Mouse (Mus musculus) gastrocnemius, postnatal 14 days (tissue): ENCODE measurements around the gene Zic5. TPM values are rescaled to one million over a fixed set of nuclear protein-coding genes. Genes with fewer than 3 reads are reported as not detected.

ENCODE experiments used
- DNase-seq: peaks from one replicate; pipeline ENCODE4 v3.0.0; 2021; ENCODE audit warnings: mixed read lengths
- intact Hi-C: fragments of 180-260 bp; cut with DNase I; formaldehyde crosslinking; loops from one replicate; pipeline ENCODE4 v1.15.1; 2025; ENCODE audit warnings: low total_unique reads
- long read RNA-seq, 2 experiments: library from polyadenylated mRNA; stranded (forward); transcript quantifications; one replicate each; pipeline ENCODE4 v2.0.0; 2021
- total RNA-seq, 2 experiments: library from RNA; stranded (reverse); gene quantifications; 2 replicates each; pipeline ENCODE4 v1.2.3; 2021

Gene Zic5
- not detected for total RNA-seq
- long read RNA-seq, experiment 1 = 0 reads
- long read RNA-seq, experiment 2 = 0 reads

DNA sequence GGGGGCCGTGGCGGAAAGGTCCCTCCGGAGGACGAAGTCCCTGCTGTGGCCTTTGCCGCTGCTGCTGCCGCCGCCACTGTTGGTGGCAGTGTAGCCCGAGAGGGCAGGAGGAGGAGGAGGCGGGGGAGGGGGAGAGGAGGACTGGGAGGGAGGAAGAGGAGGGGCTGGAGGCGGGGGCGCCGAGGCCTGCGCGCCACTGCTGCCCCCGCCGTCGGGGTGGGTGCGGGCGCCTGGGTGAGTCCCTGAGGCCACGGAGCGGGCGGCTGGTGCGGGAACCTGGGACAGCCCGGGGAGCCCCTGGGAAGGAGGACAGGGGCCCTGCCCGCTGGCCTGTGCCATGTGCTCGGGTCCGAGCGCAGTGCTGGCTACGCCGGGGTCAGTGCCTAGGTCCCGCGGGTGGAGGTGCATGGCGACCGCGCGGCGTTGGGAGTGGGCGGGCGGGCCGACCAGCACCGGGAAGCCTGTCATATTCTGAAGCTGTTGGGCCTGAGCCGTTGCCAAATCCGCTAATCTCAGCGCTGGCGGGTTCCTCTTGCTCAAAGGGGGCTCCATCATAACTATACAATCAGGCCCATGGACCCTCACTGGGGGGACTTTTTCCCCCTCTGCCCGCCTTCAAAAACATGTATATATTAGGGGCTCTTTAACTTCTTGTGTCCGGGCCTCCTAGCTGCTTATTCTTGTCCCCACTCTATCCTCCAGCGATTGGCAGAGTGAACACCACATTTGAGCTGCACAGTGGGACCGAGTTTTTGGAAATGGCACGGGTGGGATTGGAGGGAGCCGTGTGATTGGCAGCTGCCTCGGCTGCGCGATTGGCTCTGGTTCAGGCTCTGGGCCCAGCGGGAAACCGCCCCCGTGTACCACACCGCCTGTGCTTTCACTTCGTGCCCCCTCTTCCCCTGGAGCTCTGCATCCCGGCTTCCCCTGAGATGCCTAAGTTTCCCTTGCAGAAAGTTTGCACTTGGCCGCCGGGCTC is at the start of gene Zic5:
Gene Zic5, minus strand, starts transcription at position 915 of the 979 bp plus-strand sequence.
- no peak for DNase-seq
- intact Hi-C loops = no loop called here

DNA sequence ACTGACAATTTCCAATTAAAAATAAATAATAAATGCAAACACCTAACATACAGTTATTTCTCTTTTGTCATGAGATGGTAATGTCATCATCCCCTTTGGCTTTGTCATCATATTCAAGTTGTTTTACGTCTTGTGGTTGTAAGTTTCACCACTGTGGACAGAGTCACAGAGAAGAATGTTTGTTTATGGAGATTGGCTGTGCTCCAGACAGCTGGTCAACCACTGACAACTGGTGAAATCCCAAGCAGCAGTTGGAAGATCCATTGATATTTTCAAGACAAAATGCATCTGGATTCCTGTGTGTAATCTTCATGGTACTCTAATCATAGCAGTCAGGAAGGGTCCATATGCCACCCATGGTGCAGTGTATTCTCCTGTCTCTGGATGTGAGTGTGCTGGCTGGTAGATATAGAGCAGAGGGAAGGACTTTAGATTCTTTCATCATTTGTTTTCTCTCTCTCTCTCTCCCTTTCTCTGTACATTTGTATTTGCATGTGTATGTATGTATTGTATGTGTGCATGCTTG is 48.1 kb upstream of the Zic5 start:
- DNase-seq = no peak
- intact Hi-C loops = loop anchor here (5.0 kb wide), 1 partner anchor 359 kb away; no protein-coding TSS in a partner anchor

DNA sequence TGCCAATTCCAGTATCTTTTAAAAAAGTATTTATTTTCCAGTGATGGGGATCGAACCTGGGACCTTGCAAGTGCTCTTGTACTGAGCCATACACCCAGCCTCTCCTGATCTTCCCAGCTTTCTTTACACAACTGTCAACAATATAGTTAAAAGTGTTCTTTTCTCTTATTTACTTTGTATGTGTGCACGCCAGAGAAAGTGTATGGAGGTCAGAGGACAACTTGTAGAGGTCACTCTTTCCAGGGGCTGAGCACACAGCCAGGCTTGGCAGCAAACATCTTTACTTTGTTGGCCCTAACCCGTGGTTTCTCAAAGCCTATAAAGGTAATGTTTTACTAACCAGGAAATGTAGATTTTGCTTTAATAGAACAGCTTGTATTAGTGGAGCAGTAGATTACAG is 46.0 kb upstream of the Zic5 start:
- intact Hi-C loops = loop anchor here (5.0 kb wide), 1 partner anchor 361 kb away; no protein-coding TSS in a partner anchor
- DNase-seq = no peak

DNA sequence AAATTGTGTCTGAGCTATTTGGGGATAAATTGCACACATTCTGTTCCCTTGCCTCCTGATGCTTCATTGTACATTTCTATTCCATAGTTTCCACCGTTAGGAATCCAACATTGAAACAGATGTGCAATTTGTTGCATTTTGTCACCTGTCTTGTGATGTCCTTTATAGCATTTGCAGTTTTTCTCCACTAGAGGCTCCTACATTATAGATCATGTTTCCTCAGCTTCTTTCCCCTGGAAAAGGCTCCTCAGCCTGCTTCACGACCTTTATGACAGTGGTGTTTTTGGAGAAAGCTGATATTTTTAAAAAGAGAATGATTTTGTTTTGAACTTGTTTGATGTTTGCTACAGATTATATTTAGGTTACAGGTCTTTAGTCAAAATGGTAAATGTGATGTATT is 43.6 kb upstream of the Zic5 start:
- no peak for DNase-seq
- intact Hi-C loops = no loop called here

DNA sequence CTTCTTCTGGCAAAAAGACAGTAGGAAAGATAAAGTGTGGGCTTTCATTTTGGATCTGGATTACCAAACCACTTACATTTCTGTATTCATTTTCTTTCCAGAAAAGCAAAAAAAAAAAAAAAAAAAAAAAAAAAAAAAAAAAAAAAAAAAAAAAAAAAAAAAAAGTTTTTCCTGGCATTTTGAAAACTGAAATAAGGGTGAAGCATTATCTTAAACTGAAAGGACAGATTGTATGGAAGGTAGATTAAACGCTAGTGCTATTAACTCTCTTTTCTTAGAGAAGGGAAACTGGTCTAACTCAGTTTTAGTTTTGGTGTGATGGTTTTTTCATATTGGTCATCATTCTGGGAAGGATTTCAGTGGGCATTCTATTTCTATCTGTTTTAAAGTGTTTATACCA is 26.5 kb upstream of the Zic5 start:
- intact Hi-C loops = no loop called here
- DNase-seq = no peak

DNA sequence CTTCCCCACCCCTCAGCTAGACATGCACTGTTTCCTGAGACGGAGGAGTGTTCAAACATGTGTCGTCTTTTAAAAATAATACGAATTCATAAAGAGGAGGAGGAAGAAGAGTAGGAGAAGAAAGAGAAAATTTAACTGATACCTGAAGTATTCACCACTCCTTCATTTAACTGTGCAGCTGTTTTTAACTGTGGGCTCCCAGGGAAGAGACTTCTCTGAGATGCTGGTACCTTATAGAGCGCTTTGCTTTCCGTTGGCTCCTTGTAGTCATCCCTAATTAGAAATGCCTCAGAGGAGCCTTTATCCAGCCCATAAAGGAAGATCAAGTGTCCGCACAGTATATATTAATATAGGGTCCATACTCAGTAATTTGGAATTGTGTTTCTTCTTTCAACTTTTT is 26.0 kb upstream of the Zic5 start:
- DNase-seq = no peak
- intact Hi-C loops = no loop called here

DNA sequence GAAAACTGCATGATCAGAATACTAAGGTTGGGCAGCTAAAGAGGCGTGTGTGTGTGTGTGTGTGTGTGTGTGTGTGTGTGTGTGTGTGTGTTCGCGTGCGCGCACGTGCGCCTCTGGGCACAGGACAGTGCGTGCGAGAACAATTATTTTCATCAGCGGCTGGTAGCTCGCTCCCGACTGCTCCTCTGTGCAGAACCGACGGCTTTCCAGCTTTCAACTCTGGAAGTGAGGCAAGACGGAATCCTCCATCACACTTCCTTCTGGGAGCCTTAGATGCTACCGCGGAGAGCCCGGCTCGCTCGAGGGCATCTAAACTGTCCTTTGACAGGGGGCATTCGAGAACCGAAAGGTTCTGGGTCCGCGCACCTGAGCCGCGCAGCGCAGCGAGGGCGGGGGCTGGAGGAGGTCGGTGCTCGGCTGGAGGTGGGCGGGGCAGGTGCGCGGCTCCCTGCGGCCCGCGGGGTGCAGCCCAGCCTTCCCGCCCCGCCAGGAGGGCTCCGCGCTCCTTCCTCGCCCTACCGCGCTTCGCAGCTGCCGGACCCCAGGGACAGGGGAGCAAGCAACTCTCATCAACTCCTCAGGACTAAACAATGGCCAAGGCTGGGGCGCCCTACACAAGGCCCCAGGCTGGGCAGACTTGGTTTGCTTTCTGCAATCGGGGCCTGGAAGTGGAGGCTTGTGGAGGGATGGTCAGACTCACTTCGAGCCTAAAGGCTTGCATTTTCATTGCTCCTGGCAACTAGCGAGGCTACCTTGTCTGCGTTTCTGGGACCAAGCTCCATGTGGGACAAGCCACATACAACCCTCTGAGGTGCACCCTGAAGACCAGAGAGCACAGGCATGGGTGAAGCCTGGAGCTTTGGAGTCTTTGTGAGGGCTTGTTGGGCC is 25.2 kb upstream of the Zic5 start, which contains the start of gene Gm10837:
Gene Gm10837, plus strand, starts transcription at position 146 of the 888 bp plus-strand sequence.
- no peak for DNase-seq
- intact Hi-C loops = no loop called here

DNA sequence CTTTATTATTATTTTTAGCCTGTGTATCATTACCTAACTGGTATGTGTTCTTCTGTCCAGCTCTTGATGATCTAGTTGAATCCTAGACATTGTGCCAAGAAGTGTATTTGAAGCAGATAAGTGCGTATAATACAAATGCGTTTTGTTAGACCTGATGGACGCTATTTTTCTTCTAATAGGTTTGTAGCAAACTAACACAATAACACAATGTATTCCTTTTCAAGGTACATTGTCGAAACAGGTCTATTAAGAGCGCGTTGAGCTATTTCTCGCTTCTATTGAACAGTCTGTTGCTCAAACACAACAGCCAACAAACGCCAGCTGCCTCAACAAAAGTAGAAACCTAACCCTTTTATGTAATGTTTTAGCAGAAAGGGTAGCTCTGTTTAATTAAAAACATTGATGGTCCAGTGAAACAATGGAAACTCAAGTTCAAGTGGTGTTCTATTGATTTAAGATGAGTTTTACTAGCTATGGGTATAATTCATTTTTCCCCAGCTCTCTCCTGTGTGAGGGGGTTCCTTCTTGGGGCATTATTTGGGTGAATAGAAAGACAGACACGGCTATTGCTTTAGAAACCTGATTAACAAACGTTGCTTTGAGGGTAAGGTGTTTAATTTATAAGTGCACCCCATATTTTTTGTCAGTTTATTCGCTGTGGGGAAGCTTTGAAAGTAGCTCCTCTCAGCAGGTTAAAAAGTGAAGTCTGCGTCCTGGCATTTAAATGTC is 24.4 kb upstream of the Zic5 start:
- no peak for DNase-seq
- intact Hi-C loops = loop anchor here (10.0 kb wide), 1 partner anchor 395 kb away; no protein-coding TSS in a partner anchor

DNA sequence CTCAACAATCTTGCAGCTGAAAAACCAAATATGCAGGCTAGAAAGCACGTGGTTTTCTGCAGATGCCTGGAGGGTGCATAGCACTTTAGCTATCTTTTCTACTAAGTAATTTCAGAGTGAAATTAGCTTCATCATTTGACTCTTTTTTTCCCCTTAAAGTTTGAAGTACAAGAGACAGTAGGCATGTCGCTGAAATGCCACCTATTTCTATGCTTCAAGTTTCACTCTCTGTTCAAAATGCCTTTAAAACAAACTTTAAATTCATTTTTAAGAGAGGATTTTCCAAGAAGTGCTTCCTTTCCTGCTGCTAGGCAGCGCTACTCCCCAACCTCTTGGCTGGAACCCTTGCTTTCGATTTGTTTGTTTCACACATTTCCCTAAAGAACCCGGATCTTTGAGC is 23.6 kb upstream of the Zic5 start:
- intact Hi-C loops = loop anchor here (10.0 kb wide), 1 partner anchor 396 kb away; no protein-coding TSS in a partner anchor
- no peak for DNase-seq

DNA sequence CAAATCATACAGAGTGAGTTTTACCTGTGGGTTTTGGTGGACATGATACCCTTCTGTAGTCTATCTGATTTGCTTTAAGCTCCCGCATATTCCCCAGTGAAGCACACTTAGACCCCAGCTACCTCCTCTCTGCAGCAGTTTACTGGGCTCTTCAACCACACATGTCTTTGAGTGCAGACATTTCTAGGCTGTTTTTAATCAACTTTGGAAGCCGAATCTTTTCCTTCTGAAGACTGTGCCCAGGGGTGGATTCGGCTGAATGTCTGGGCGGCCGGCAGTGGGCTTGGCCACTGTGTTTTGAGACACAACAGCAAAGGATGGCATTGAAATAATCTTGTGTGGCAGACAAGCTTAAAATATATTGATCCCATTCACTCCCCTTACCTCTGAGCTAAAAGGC is 21.9 kb upstream of the Zic5 start:
- DNase-seq = no peak
- intact Hi-C loops = loop anchor here (10.0 kb wide), 1 partner anchor 397 kb away; no protein-coding TSS in a partner anchor

DNA sequence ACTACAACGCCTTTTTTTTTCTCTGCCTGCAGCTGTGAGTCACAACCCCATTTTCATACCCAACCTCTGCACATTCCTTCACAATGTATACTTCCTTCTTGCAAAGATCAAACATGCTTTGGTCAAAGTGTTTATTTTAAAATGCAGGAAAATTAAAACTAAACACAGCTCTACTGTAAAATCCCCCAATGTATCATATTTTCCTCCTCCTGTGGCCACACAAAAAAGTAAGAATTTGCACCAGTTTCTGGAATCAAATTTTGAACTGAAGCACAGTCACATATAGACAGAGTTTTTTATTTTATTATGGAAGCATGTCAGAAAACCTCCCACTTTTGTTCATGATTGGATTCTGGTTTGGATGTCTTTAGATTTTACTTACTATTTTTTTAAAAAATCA is 21.1 kb upstream of the Zic5 start:
- intact Hi-C loops = loop anchor here (10.0 kb wide), 1 partner anchor 398 kb away; no protein-coding TSS in a partner anchor
- DNase-seq = no peak

DNA sequence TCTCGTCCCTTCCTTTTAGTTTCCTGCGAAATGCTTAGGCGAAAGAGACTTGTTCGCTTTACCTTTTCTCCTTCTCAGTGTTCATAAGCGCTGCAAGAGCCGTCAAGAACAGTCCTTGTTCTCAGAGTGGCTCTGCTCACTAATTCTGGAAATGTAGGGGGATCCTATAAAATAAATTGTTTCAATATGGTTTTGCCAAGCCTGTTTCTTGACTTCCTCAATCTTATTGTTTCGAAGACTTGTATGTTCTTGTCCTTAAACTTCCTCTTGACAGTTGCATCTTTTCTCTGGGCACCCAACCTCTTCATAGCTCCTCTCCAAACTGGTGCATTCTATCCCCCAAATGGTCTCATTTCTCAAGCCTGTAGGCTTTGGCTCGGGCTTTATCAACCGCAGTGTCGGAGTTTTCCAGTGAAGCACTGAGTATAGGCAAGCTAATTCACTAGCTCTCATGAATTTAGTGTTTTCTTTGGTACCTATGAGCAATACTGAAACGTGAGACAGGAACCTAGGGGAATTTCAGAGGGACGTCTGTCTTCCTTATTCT is 20.2 kb upstream of the Zic5 start:
- intact Hi-C loops = loop anchor here (10.0 kb wide), 1 partner anchor 399 kb away; no protein-coding TSS in a partner anchor
- DNase-seq = no peak

DNA sequence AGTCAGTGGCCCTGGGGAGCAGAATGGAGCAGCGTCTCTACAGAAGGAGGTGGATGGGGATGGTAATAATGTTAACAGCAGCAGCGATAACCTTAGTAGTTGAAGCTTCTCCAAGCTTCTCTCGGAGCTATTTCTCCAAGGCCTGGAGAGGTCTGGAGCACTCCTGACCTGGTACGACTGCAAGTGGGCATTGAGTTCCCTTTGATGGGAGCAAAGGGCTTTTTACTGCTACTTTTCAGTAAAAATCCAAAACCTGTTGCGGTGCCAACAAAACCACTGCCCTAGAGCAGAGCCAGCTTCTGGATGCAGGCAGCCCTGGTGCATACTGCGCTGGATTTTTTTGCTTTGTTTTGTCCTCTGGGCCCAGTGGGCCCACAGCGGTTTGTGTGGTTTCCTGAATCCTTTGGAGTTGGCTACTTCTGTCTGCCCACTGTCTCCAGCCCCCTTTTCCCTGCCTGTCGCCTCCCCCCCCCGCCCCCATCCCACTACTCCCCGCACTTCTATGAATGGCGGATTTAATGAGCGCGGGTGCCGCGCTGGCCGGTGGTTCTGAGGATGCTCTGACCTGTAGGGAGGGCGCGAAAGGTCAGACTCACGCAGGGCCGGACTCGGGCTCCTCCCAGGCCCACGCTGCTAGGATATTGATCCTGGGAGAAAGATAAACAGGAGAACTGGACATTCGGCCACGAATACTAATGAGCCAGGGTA is 19.5 kb upstream of the Zic5 start:
- DNase-seq = no peak
- intact Hi-C loops = loop anchor here (10.0 kb wide), 1 partner anchor 400 kb away; no protein-coding TSS in a partner anchor

DNA sequence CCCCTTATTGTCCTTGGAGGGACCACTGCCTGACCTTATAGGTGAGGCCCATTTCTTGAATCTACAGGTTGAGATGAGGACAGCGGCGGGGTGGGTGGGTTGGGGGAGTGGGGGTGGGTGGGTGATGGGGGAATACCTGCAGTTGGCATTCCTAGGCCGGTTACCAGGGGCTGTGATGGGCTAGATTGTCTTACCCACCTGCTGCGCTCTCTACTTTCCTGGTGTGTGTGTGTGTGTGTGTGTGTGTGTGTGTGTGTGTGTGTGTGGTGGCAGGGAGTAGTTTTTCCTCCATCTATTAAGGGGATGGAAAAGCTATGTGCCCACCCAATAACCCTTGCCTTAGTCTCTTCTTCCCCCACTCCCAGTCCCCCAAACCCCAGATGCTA is 19.0 kb upstream of the Zic5 start:
- intact Hi-C loops = loop anchor here (10.0 kb wide), 1 partner anchor 400 kb away; no protein-coding TSS in a partner anchor
- DNase-seq = no peak

DNA sequence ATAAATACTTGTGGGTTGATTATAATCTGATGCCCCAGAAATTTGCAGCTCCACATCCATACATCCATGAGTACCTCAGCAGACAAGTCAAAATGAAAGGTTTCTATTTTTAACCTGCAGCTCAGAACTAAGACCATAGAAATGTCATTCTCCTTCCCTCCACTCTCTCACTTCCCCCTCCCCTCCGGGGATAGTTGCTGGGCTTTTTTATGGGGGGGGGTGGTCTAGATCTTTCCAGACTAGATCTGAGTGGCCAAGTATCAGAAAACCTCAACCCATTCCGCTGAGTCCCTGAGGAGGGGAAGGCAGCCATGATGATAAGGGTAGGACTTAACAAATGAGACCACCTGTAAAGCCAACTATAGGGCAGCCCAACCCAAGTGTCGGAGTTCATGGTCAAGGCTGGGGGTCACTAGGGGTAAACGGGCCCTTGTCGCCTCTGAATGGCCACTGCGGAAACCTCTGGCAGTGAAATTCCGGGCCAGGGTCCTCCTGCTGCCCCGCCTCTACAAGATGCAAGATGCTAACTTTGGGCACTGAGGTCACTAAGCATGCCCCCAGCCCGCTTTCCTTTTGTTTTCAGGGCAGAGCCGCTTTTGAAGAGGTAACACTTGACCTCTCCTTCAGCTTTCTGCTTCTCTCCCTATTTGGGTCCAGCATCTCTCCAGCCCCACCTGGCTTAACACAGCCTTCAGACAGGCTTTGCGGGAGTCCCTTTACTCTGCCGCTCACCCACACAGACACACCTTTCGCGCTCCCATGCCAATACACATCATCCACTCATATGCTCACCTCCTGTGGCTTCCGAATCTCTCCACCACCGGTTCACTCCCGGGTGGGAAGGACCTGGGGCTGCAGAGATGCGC is 18.3 kb upstream of the Zic5 start:
- intact Hi-C loops = loop anchor here (10.0 kb wide), 1 partner anchor 401 kb away; no protein-coding TSS in a partner anchor
- DNase-seq = no peak

DNA sequence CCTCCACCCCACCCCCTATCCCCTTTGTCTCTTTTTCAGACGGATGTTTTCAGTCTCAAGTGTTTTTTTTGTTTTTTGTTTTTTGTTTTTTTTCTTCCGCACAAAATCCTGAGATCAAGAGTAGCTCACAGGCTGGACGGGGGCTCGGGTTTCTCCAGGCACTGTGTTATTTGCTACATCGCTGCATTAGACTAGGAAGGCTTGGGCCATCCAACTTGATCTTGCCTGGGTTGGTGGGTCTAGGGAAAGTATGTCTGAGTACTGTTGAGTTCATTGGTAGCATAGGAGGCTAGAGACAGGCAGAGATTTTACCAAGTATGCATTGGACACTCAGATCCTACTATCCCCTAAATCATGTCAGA is 17.5 kb upstream of the Zic5 start:
- no peak for DNase-seq
- intact Hi-C loops = loop anchor here (10.0 kb wide), 1 partner anchor 402 kb away; no protein-coding TSS in a partner anchor
